Mouse (Mus musculus) hindbrain, embryonic 16.5 days (tissue): Measurements from ENCODE around the gene Tcf3. TPM values are rescaled to one million over a fixed set of nuclear protein-coding genes. Genes with fewer than 3 reads are reported as not detected.

Source experiments
- ATAC-seq: fragments of 200-750 bp; cut with Nextera tagmentation; 2 replicates; pipeline ENCODE4 v1.8.0; 2017; ENCODE audit warnings: moderate TSS enrichment, moderate library complexity
- H3K27ac ChIP-seq: fragments of 300-500 bp; sonication (generic); 2 replicates; pipeline ENCODE4 v1.5.1; 2014; ENCODE audit warnings: low read depth, mild to moderate bottlenecking, control low read depth, low read length, moderate library complexity
- H3K27me3 ChIP-seq: fragments of 300-500 bp; sonication (generic); replicated peaks from 2 replicates; pipeline ENCODE4 v1.6.1; 2014; ENCODE audit warnings: low read length; ENCODE audit not compliant: control insufficient read depth, insufficient read depth
- H3K36me3 ChIP-seq: fragments of 300-500 bp; sonication (generic); 2 replicates; pipeline ENCODE4 v1.6.1; 2014; ENCODE audit warnings: mild to moderate bottlenecking, low read length, moderate library complexity, mixed read lengths; ENCODE audit not compliant: control insufficient read depth, insufficient read depth
- H3K4me1 ChIP-seq: fragments of 300-500 bp; sonication (generic); 2 replicates; pipeline ENCODE4 v1.6.1; 2014; ENCODE audit warnings: low read depth, low read length; ENCODE audit not compliant: control insufficient read depth, insufficient read depth
- H3K4me2 ChIP-seq: fragments of 300-500 bp; sonication (generic); 2 replicates; pipeline ENCODE4 v1.6.1; 2014; ENCODE audit warnings: mild to moderate bottlenecking, low read length, control low read depth, moderate library complexity
- H3K4me3 ChIP-seq: fragments of 300-500 bp; sonication (generic); 2 replicates; pipeline ENCODE4 v1.5.1; 2014; ENCODE audit warnings: mild to moderate bottlenecking, low read length, control low read depth, moderate library complexity
- H3K9ac ChIP-seq: fragments of 300-500 bp; sonication (generic); 2 replicates; pipeline ENCODE4 v1.6.1; 2014; ENCODE audit warnings: low read depth, mild to moderate bottlenecking, control low read depth, low read length, moderate library complexity
- H3K9me3 ChIP-seq: fragments of 300-500 bp; sonication (generic); 2 replicates; pipeline ENCODE4 v1.6.1; 2014; ENCODE audit warnings: mild to moderate bottlenecking, low read length, moderate library complexity; ENCODE audit not compliant: control insufficient read depth
- WGBS: fragments of 180-500 bp; shearing (Covaris S2); extraction: QIAGEN DNeasy Blood & Tissue Kit; methylation state at CpG from one replicate; pipeline ENCODE4 v1.1.7; 2014; 5-methylcytosine and 5-hydroxymethylcytosine counted together
- polyA plus RNA-seq: library from polyadenylated mRNA; unstranded; fragments of >200 nt; fragmentation: Nextera tagmentation; extraction: Ambion mirVana; gene quantifications from 2 replicates; pipeline ENCODE4 v1.2.1, GENCODE M21; 2015

Gene Tcf3
- polyA plus RNA-seq, 1 experiment from 2014 or later = 32.5 TPM

GRCm38 (mm10) chr10:80432387-80432785, 1.1 kb downstream of the Tcf3 start:
- H3K4me1 ChIP-seq = peaks cover 19% of the 10 kb centered on the region
- ATAC-seq = no peak
- H3K27ac ChIP-seq = no peak overlapping the region; the same call in 1 of the 2 replicates
- under 1% methylated on average over 4 of the region's 4 CpGs for WGBS
- H3K9ac ChIP-seq = peak overlapping the region; percentile 97
- peaks cover 20% of the 10 kb centered on the region for H3K36me3 ChIP-seq
- peak overlapping the region; percentile 79 for H3K4me2 ChIP-seq
- no peaks in the 10 kb centered on the region for H3K27me3 ChIP-seq
- no peaks in the 10 kb centered on the region for H3K9me3 ChIP-seq
- H3K4me3 ChIP-seq = peak overlapping the region; percentile 91

GRCm38 (mm10) chr10:80431570-80432386, 1.7 kb downstream of the Tcf3 start:
- no peaks in the 10 kb centered on the region for H3K9me3 ChIP-seq
- ATAC-seq = no peak
- peaks cover 26% of the 10 kb centered on the region for H3K36me3 ChIP-seq
- H3K4me2 ChIP-seq = peak overlapping the region; percentile 79
- 16% methylated on average over 16 of the region's 16 CpGs for WGBS
- H3K27ac ChIP-seq = peak overlapping the region; percentile 25; the same call in 1 of the 2 replicates
- peak overlapping the region; percentile 91 for H3K4me3 ChIP-seq
- no peaks in the 10 kb centered on the region for H3K27me3 ChIP-seq
- peaks cover 19% of the 10 kb centered on the region for H3K4me1 ChIP-seq
- H3K9ac ChIP-seq = peak overlapping the region; percentile 97

DNA sequence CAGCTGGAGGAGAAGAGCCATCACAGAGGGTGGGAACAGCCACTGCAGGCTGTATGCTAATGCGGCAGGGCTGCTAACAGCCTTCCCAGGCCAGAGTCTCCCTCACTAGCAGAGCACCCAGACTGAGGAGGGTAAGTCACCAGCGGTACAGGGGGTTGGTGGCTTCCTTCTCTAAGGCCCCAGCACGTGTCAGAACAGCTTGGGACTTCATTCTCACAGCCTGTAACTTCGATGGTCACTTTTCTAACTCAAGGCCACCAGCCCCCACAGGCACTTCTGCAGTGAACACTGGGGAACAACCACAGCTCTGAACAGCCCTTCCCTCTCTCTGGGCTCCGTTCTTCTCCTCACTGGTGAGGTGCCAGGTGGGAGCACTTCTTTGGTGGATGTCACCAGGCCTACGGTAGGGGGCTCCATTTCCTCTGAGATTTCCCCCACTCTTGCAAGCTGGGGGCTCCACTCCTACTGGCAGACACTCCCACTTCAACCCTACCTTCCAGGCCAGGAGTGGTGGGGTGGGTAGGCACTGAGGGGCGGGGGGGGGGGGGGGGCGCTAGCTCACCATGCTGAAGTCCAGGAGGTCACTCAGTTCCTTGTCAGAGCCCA, 3.0 kb downstream of the Tcf3 start:
- H3K9me3 ChIP-seq = no peaks in the 10 kb centered on the region
- no peak for ATAC-seq
- no peak overlapping the region for H3K4me2 ChIP-seq
- no peak overlapping the region for H3K4me3 ChIP-seq
- no peak overlapping the region for H3K27ac ChIP-seq
- H3K4me1 ChIP-seq = peaks cover 19% of the 10 kb centered on the region
- 72% methylated on average over 8 of the region's 8 CpGs for WGBS
- H3K27me3 ChIP-seq = no peaks in the 10 kb centered on the region
- H3K9ac ChIP-seq = no peak overlapping the region; the same call in 1 of the 2 replicates
- peaks cover 37% of the 10 kb centered on the region for H3K36me3 ChIP-seq

DNA sequence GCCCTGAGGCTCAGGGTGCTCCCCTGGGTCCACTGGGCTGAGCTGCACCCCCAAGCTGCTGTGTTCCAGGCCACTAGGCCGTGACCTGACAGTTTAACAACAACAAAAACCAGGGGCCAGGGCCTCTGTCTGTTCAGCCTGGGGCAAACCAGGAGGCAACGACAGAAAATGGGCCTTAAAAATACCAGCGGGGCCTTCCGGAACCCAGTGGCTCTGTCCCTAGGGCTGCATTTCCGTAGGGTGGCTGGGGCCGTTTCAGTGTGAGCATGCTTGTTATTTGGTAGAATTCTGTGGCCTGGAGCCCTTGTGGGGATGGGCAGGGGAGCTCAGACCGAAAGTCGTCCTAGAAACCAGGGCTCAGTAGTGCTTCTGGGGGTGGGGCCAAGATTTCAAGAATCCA, 3.6 kb downstream of the Tcf3 start:
- ATAC-seq = no peak
- Histone ChIP-seq H3K4me3 (no peak overlapping the region), H3K27ac (no peak overlapping the region), H3K4me1 (peaks cover 19% of the 10 kb centered on the region), H3K9ac (no peak overlapping the region; the same call in 1 of the 2 replicates), H3K36me3 (peaks cover 42% of the 10 kb centered on the region), H3K4me2 (no peak overlapping the region), H3K27me3 (no peaks in the 10 kb centered on the region), H3K9me3 (no peaks in the 10 kb centered on the region)
- whole genome bisulfite sequencing = 84% methylated on average over 8 of the region's 8 CpGs

DNA sequence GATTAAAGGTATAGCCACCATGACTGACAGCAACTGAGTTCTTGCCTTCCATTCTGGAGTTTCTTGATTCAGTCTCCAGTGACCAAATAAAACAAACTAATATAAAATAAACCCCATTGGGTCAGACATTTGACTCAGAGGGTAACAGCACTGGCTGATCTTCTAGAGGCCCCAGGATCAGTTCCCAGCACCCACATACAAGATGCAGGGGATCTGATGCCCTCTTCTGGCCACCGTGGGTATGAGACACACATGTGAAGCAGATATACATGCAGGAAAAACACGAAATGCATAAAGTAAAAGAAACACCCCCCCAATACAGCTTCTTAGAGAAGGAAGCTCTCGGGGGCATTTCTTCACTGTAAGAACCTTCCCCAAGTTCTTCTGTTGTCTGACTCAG, 8.4 kb downstream of the Tcf3 start:
- Histone ChIP-seq H3K27me3 (no peaks in the 10 kb centered on the region), H3K9me3 (no peaks in the 10 kb centered on the region), H3K9ac (no peak overlapping the region), H3K4me3 (no peak overlapping the region), H3K4me2 (no peak overlapping the region), H3K4me1 (peaks cover 5% of the 10 kb centered on the region; the same call in 1 of the 2 replicates), H3K36me3 (peaks cover 53% of the 10 kb centered on the region), H3K27ac (no peak overlapping the region)
- WGBS = 93% methylated on average over 3 of the region's 3 CpGs
- no peak for ATAC-seq

DNA sequence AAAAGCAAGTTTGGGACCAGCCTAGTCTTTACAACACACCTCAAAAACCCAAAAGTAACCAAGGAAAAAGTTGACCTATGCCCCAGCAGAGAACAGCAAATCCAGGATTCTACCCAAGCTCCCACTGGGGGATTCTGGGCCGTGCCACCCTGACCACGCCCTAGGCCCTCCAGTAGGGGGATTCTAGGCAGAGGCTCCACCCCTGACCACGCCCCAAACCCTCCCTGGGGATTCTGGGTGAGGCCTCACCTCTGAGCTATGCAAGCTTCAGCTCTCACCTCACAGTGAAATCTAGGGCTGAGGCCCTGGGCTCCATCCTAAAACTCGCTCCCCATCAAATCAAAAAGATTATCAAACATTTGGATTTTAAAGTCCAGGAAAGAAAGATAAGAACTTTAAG, 9.9 kb downstream of the Tcf3 start:
- Histone ChIP-seq H3K27ac (no peak overlapping the region), H3K4me3 (no peak overlapping the region), H3K9ac (no peak overlapping the region), H3K4me1 (peaks cover 7% of the 10 kb centered on the region), H3K27me3 (no peaks in the 10 kb centered on the region), H3K9me3 (no peaks in the 10 kb centered on the region), H3K36me3 (peaks cover 47% of the 10 kb centered on the region), H3K4me2 (no peak overlapping the region)
- no peak for ATAC-seq
- 48% methylated on average over 4 of the region's 4 CpGs for WGBS

DNA sequence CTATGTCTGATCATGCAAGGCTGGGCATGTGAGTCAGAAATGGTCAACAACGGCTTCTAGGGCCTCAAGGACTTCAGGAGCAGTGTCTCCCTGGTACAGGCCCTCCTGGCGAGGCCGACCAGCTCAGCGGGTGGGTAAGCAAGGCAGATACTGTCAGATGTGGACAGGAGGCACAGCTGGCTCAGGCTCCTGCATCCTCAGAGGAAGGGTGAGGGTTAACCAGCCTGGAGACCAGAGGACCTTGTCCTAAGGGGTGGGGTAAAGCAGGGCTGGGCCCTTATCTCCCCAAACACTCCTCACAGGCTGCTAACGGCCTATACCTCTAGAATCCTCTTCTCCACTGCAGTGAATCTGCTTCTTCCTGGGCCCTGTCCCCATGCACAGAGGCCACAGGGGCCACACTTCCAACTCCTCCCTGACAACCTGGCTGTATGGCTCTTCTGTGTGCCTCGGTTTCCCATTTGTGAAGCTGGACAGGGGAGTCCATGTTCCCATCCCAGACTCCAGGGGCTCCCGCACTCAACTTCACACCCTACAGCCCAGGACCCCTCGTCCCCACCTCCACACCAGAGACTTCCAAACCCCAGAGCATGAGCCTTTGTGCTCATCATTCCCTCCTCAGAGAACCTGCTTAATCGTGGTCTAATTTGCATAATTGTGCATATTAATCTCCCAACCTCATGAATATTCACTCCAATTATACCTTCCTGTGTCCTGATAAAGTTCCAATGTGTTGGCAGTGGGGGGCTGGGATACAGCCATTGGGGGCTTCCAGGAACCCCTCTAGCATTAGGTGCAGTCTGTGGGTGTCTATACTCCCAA, 11.6 kb downstream of the Tcf3 start:
- peaks cover 10% of the 10 kb centered on the region for H3K4me1 ChIP-seq
- H3K9me3 ChIP-seq = no peaks in the 10 kb centered on the region
- H3K36me3 ChIP-seq = peaks cover 42% of the 10 kb centered on the region
- no peak overlapping the region for H3K9ac ChIP-seq
- no peak overlapping the region for H3K4me2 ChIP-seq
- no peak overlapping the region for H3K4me3 ChIP-seq
- H3K27ac ChIP-seq = no peak overlapping the region; the same call in 1 of the 2 replicates
- H3K27me3 ChIP-seq = no peaks in the 10 kb centered on the region
- WGBS = 67% methylated on average over 9 of the region's 9 CpGs
- no peak for ATAC-seq

DNA sequence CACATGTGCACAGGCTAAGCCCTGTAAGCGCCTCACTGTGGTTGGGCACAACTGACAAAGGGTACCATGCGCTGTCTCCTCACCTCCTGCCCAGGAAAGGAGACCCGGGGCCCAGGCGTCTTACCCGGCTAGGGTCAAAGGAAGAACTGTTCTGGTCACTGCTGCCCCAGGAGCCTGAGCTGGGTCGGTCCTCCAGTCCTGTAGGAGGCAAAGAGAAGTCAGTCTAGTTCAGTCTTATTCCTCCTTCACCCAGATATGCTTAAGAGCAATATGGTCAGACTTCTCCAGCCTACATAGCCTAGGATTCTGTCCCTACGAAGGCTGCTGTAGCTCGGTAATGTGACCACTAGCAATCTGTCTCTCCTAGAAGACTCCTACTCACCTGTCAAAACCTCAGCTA, 12.2 kb downstream of the Tcf3 start:
- H3K36me3 ChIP-seq = peaks cover 42% of the 10 kb centered on the region
- no peaks in the 10 kb centered on the region for H3K27me3 ChIP-seq
- no peak overlapping the region for H3K4me3 ChIP-seq
- H3K9ac ChIP-seq = no peak overlapping the region
- H3K4me2 ChIP-seq = no peak overlapping the region
- H3K9me3 ChIP-seq = no peaks in the 10 kb centered on the region
- H3K27ac ChIP-seq = no peak overlapping the region
- no peak for ATAC-seq
- H3K4me1 ChIP-seq = peaks cover 10% of the 10 kb centered on the region
- 92% methylated on average over 8 of the region's 8 CpGs for WGBS

DNA sequence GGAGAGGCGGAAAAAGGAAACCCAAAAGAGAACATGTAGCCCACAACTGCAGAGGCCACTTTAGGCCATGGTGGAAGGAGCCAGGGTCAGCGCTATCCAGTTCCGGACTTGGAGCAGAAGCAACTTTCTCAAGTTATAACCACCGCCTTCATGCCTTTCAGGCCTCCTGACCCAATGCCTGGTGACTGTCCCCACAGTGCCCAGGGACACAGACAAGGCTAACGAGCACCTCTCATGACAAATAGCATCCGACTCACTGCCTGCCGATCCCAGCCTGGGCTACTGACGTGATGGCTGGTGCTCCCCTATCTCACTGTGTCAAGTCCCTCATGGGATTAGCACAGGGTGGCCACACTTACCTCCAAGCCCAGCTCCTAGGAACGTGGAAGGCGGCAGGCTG, 12.7 kb downstream of the Tcf3 start:
- H3K4me1 ChIP-seq = peaks cover 10% of the 10 kb centered on the region
- H3K27me3 ChIP-seq = no peaks in the 10 kb centered on the region
- no peak for ATAC-seq
- WGBS = 92% methylated on average over 10 of the region's 10 CpGs
- no peaks in the 10 kb centered on the region for H3K9me3 ChIP-seq
- H3K4me3 ChIP-seq = no peak overlapping the region
- H3K27ac ChIP-seq = no peak overlapping the region
- peaks cover 43% of the 10 kb centered on the region for H3K36me3 ChIP-seq
- H3K4me2 ChIP-seq = no peak overlapping the region
- no peak overlapping the region for H3K9ac ChIP-seq
